Mouse (Mus musculus): Measurements from ENCODE around the gene Prdm15.

Prdm15 gene

DNA sequence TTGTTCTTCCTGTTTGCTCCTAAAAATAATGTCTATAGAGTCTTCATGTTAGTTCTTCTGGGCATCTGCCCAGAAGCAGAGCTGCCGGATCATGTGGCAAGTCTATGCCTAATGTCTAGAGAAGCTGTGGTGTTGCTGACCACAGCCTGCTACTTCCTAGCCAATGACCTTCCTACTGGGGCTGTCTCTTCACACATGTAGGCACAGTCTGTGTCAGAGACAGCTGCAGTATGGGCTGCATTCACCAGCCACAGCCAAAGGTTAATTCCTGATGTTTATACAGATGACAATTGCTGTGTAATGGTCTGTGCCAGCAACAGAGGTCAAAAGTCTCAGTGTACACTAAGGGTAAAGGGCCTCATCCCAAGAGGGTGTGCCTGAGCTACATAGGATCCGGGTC lies 95.2 kb downstream of the Prdm15 start:
- in situ Hi-C loops (cut with MseI, MboI), result no loop called here

- in situ Hi-C loops (cut with MseI, MboI), result no loop called here
Measured at GRCm38 (mm10) chr16:97752316-97752941, 99.2 kb downstream of the Prdm15 start.

DNA sequence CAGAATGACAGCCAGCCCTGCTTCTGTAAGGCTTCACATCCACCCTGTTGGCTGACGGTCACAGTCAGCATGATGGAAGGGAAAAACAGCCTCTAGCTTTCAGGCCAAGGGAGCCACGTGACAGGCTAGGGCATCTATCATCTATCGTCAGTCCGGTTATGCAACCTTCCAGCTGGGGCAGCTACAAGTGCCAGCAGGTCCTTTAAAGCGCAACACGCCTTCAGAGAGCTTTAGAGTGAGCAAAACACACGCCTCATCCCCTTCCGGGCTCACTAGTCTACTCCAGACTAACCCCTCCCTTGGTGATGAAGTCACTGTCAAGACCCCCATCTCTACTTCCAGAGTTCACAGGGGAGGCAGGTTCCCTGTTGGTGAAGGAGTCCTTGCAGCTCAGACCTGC lies 99.8 kb downstream of the Prdm15 start:
- in situ Hi-C loops (cut with MseI, MboI), result no loop called here

DNA sequence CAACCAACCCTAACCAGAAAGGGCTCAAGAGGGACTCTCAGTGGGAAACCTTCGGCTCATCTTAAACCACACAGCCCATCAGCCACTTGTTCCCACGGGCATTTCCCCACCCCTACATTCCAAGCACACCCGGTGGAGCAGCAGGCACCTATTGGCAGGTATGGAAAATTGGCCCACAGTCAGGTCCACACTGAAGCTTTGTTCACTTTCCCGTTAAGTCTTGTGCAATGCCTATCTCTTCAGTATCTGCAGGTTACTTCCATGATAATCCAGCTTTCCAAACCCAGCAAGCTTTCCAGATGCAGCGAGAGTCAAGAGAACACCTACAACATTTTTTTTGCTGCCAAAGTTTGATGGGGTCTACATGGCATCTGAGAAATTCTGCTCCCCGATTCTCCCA lies 103.2 kb downstream of the Prdm15 start:
- in situ Hi-C loops (cut with MseI, MboI), result no loop called here
